Mouse (Mus musculus) 3T3-L1 (cell line): ENCODE measurements around the gene Itgb1bp1.
A peak's percentile ranks its signal among the peaks of the same experiment; 100 is the strongest.

ENCODE experiments used
- DNase-seq: peaks from one replicate; pipeline ENCODE4 v3.0.0-alpha.2; 2015; ENCODE audit warnings: low read depth, low spot score

Itgb1bp1 gene

GRCm38 (mm10) chr12:21286243-21286622 is at the start of gene Itgb1bp1:
Gene Itgb1bp1, minus strand, starts transcription at chr12:21286284.
- peak; percentile 99 for DNase-seq

- DNase-seq = no peak
Measured at GRCm38 (mm10) chr12:21335869-21336268, 49.8 kb upstream of the Itgb1bp1 start.

GRCm38 (mm10) chr12:21333766-21334165 is 47.7 kb upstream of the Itgb1bp1 start:
- DNase-seq = no peak

GRCm38 (mm10) chr12:21333021-21333420 is 46.9 kb upstream of the Itgb1bp1 start:
- DNase-seq = no peak

GRCm38 (mm10) chr12:21331711-21332110 is 45.6 kb upstream of the Itgb1bp1 start:
- DNase-seq = no peak

GRCm38 (mm10) chr12:21330961-21331576 is 45.0 kb upstream of the Itgb1bp1 start:
- no peak for DNase-seq

- DNase-seq = no peak
Measured at GRCm38 (mm10) chr12:21329661-21330400, 43.7 kb upstream of the Itgb1bp1 start.

GRCm38 (mm10) chr12:21326325-21326724 is 40.2 kb upstream of the Itgb1bp1 start:
- DNase-seq = no peak

- no peak for DNase-seq
Measured at GRCm38 (mm10) chr12:21325266-21325665, 39.2 kb upstream of the Itgb1bp1 start.

GRCm38 (mm10) chr12:21324101-21324500 is 38.0 kb upstream of the Itgb1bp1 start:
- DNase-seq = no peak

- DNase-seq = no peak
Measured at GRCm38 (mm10) chr12:21322856-21323255, 36.8 kb upstream of the Itgb1bp1 start.

GRCm38 (mm10) chr12:21322296-21322695 is 36.2 kb upstream of the Itgb1bp1 start:
- no peak for DNase-seq

- no peak for DNase-seq
Measured at GRCm38 (mm10) chr12:21321170-21321569, 35.1 kb upstream of the Itgb1bp1 start.

GRCm38 (mm10) chr12:21320317-21320716 is 34.2 kb upstream of the Itgb1bp1 start:
- DNase-seq = no peak

- DNase-seq = peak; percentile 83
Measured at GRCm38 (mm10) chr12:21318143-21318895, 32.2 kb upstream of the Itgb1bp1 start.

- DNase-seq = peak; percentile 54
Measured at GRCm38 (mm10) chr12:21316869-21317265, 30.8 kb upstream of the Itgb1bp1 start.

- peak; percentile 75 for DNase-seq
Measured at GRCm38 (mm10) chr12:21315923-21316868, 30.1 kb upstream of the Itgb1bp1 start, which contains the start of gene Iah1. Gene Iah1, plus strand, starts transcription at chr12:21316389.

- no peak for DNase-seq
Measured at GRCm38 (mm10) chr12:21312201-21312600, 26.1 kb upstream of the Itgb1bp1 start.

GRCm38 (mm10) chr12:21306721-21307120 is 20.6 kb upstream of the Itgb1bp1 start:
- DNase-seq = no peak

- DNase-seq = no peak
Measured at GRCm38 (mm10) chr12:21305741-21306140, 19.7 kb upstream of the Itgb1bp1 start.

GRCm38 (mm10) chr12:21302361-21302783 is 16.3 kb upstream of the Itgb1bp1 start:
- DNase-seq = no peak
